Mouse (Mus musculus) C2C12 (cell line): ENCODE results near the gene Sun1.

ENCODE experiments used
- CEBPB ChIP-seq: IDR thresholded peaks from one replicate; pipeline ENCODE4 v1.6.1; 2011; ENCODE audit warnings: low read depth, mild to moderate bottlenecking, control low read depth, moderate library complexity
- CTCF ChIP-seq: IDR thresholded peaks from one replicate; pipeline ENCODE4 v1.5.1; 2011; ENCODE audit not compliant: control insufficient read depth, insufficient read depth, insufficient read length
- FOSL1 ChIP-seq: IDR thresholded peaks from one replicate; pipeline ENCODE4 v1.8.0; 2011; ENCODE audit warnings: mild to moderate bottlenecking, low read length; ENCODE audit not compliant: poor library complexity, insufficient read depth, severe bottlenecking
- MAX ChIP-seq: IDR thresholded peaks from one replicate; pipeline ENCODE4 v1.6.1; 2011; ENCODE audit warnings: mild to moderate bottlenecking, control low read depth
- MYOD1 ChIP-seq: IDR thresholded peaks from one replicate; pipeline ENCODE4 v1.6.1; 2011; ENCODE audit warnings: low read depth; ENCODE audit not compliant: control insufficient read depth, insufficient read length
- MYOG ChIP-seq: IDR thresholded peaks from one replicate; pipeline ENCODE4 v1.6.1; 2011; ENCODE audit not compliant: control insufficient read depth, insufficient read length; ENCODE audit errors: extremely low read depth

DNA sequence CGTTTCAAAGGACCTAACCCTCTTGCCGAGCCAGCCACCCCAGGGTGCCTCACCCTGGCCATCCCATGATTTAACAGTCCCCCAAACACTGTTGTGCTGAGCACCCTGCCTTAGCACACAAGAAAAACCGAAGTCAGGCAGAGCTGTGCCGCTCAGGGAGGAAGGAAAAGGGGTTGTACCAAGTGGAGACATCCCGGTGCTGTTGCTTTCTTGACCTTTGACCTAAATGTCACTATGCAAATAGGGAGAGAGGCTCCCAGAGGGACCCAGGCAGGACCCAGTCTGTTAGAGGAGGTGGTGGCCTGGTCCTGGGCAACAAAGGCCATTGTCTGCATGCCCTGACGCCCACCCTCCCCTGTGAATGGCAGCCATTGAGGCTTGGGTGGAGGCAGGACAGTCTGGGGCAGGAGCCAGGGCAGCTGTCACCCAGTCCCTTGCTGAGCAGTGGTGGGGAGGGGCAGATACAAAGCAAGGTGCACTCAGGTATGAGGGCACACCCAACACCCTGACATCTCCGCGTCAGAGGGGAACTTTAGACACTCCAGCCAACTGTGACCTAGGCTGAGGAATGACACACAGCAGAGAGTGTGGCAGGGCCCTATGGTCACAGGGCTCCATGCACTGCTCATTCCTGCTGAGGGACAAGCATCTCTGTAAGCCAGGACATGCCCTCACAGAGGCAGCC is 85.1 kb downstream of the Sun1 start:
- TF ChIP-seq CTCF (no peak), CEBPB (no peak), MYOG (no peak), MAX (no peak), FOSL1 (no peak), MYOD1 (no peak)
